Mouse (Mus musculus) left cerebral cortex, postnatal 10 days (tissue): ENCODE measurements around the gene Gsdme. TPM values are rescaled to one million over a fixed set of nuclear protein-coding genes. Genes with fewer than 3 reads are reported as not detected.

Experiments used
- DNase-seq, 2 experiments: peaks; one replicate each; pipeline ENCODE4 v3.0.0; 2021 to 2022; ENCODE audit warnings: low spot score in 2 of 2, mixed read lengths in 1 of 2; ENCODE audit errors: extremely low spot score in 1 of 2
- intact Hi-C: fragments of 180-260 bp; cut with DNase I; formaldehyde crosslinking; loops from one replicate; pipeline ENCODE4 v1.15.1; 2025
- total RNA-seq, 2 experiments: library from RNA; stranded (reverse); gene quantifications; 2 replicates each; pipeline ENCODE4 v1.2.3; 2021

The Gsdme gene
- total RNA-seq: 10 to 100 TPM; 16.4 TPM

GRCm38 (mm10) chr6:50263670-50264069 lies at the start of gene Gsdme:
TSS of gene Gsdme (minus strand) at chr6:50263862.
- intact Hi-C loops: no loop called here
- no peak for DNase-seq

GRCm38 (mm10) chr6:50312647-50313046 lies 49.0 kb upstream of the Gsdme start:
- intact Hi-C loops: loop anchor here (2.0 to 10.0 kb wide), 3 partner anchors 92 to 214 kb away; partner anchors contain the start of gene Osbpl3
- DNase-seq: peak; percentile 37 to 77

- DNase-seq: peak; percentile 55 to 60
- intact Hi-C loops: no loop called here
Measured at GRCm38 (mm10) chr6:50309019-50309418, 45.4 kb upstream of the Gsdme start.

- no peak for DNase-seq
- intact Hi-C loops: no loop called here
Measured at GRCm38 (mm10) chr6:50306625-50307024, 43.0 kb upstream of the Gsdme start.

GRCm38 (mm10) chr6:50304949-50305491 lies 41.4 kb upstream of the Gsdme start:
- intact Hi-C loops: no loop called here
- DNase-seq: peak; percentile 76 to 81

- no peak for DNase-seq
- intact Hi-C loops: no loop called here
Measured at GRCm38 (mm10) chr6:50301121-50301520, 37.5 kb upstream of the Gsdme start.

- intact Hi-C loops: no loop called here
- no peak for DNase-seq
Measured at GRCm38 (mm10) chr6:50300622-50301021, 37.0 kb upstream of the Gsdme start.

- no peak for DNase-seq
- intact Hi-C loops: loop anchor here (10.0 kb wide), 1 partner anchor 374 kb away; no protein-coding TSS in a partner anchor
Measured at GRCm38 (mm10) chr6:50299071-50299470, 35.4 kb upstream of the Gsdme start.

GRCm38 (mm10) chr6:50297671-50298070 lies 34.0 kb upstream of the Gsdme start:
- intact Hi-C loops: loop anchor here (10.0 kb wide), 1 partner anchor 373 kb away; no protein-coding TSS in a partner anchor
- DNase-seq: no peak

- intact Hi-C loops: loop anchor here (10.0 kb wide), 1 partner anchor 370 kb away; no protein-coding TSS in a partner anchor
- DNase-seq: no peak
Measured at GRCm38 (mm10) chr6:50295136-50295535, 31.5 kb upstream of the Gsdme start.

GRCm38 (mm10) chr6:50294128-50294527 lies 30.5 kb upstream of the Gsdme start:
- intact Hi-C loops: loop anchor here (1.0 to 10.0 kb wide), 3 partner anchors 182 to 775 kb away; partner anchors contain the start of gene Mpp6
- peak; percentile 68 to 71 for DNase-seq

GRCm38 (mm10) chr6:50291650-50292049 lies 28.0 kb upstream of the Gsdme start:
- intact Hi-C loops: loop anchor here (5.0 to 10.0 kb wide), 2 partner anchors 179 to 367 kb away; partner anchors contain the start of gene Mpp6
- DNase-seq: no peak

- intact Hi-C loops: no loop called here
- DNase-seq: no peak
Measured at GRCm38 (mm10) chr6:50286881-50287280, 23.2 kb upstream of the Gsdme start.

- DNase-seq: no peak
- intact Hi-C loops: no loop called here
Measured at GRCm38 (mm10) chr6:50279642-50280041, 16.0 kb upstream of the Gsdme start.

GRCm38 (mm10) chr6:50273947-50274346 lies 10.3 kb upstream of the Gsdme start:
- DNase-seq: no peak
- intact Hi-C loops: no loop called here

- no peak for DNase-seq
- intact Hi-C loops: no loop called here
Measured at GRCm38 (mm10) chr6:50273416-50273815, 9.8 kb upstream of the Gsdme start.

GRCm38 (mm10) chr6:50262310-50262709 lies 1.4 kb downstream of the Gsdme start:
- no peak for DNase-seq
- intact Hi-C loops: no loop called here

- intact Hi-C loops: no loop called here
- no peak for DNase-seq
Measured at GRCm38 (mm10) chr6:50261922-50262261, 1.8 kb downstream of the Gsdme start.

- DNase-seq: peak; percentile 75 to 93
- intact Hi-C loops: no loop called here
Measured at GRCm38 (mm10) chr6:50261201-50261921, 2.3 kb downstream of the Gsdme start.

GRCm38 (mm10) chr6:50255356-50255755 lies 8.3 kb downstream of the Gsdme start:
- no peak for DNase-seq
- intact Hi-C loops: no loop called here
